Mouse (Mus musculus): ENCODE measurements around the gene Lrtm2.
"Not testable (repeated sequence)": the region's sequence is repeated elsewhere in the genome, so short reads cannot be mapped to it uniquely, and the experiment has no call there.

The Lrtm2 gene

DNA sequence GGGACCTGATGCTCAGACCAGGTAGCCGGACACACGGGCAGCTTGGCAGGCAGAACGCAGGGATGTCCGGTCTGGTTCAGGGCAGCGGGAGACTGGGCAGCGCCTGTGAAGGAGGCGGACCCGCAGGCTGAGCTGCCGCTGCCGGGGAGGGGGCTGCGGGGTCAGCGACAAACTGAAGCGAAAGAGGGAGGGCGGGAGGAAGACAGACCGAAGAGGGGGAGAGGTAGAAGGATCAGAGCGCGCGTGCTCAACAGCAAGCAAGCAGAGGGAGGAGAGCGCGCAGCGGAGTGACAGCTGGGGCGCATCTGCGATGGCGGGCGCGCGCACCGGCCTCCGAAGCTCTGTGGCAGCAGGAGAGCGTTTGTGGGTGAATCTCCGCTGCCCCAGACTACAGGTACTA, at the start of gene Lrtm2:
Gene Lrtm2, minus strand, starts transcription at position 261 of the 400 bp plus-strand sequence.
- peak; percentile 70 for DNase-seq

DNA sequence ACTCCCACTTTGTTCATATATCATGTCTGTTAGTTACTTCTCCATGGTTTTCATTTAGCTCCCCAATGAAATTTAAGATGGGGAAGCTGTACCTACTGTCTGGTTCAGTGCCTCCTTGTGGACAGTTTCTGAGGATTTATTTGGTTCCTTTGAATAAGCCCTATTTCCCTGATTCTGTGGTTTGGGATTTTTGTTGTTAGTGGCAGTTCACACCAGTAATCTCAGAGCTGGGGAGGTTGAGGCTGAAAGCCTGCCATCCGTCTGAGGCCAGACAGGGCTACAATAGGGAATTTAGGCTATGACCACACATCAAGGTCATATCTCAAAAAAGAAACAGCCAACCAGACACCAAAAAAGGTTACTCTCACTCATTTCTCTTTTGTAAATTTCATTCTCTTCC, 48.1 kb upstream of the Lrtm2 start:
- no peak for DNase-seq

DNA sequence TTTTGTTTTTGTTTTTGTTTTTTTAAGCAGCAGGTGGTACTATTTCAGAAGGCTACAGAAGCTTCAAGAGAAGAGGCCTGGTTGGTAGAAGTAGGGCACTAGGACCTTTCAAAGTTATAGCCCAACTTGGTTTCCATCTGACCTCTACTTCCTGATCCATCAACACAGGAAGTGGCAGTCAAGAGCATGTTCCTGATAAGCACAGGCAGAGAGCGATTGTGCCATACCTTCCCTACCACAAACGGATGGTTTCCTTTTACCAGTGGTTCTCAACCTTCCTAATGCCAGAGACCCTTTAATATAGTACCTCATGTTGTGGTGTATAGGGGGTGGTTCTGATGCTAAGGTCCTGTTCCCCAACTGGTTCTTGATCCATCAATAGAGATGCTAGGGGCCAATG, 47.0 kb upstream of the Lrtm2 start:
- DNase-seq, result no peak

DNA sequence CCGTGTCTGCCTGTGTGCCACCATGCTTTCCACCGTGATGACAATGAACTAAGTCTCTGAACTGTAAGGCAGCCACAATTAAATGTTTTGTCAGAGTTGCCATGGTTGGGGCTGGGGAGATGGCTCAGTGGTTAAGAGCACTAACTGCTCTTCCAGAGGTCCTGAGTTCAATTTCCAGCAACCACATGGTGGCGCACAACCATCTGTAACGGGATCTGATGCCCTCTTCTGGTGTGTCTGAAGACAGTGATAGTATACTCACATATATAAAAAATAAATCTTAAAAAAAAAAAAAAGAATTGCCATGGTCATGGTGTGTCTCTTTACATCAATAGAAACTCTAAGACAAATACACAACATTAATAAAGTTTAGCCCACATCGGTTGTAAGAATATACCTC, 44.5 kb upstream of the Lrtm2 start:
- no peak for DNase-seq

DNA sequence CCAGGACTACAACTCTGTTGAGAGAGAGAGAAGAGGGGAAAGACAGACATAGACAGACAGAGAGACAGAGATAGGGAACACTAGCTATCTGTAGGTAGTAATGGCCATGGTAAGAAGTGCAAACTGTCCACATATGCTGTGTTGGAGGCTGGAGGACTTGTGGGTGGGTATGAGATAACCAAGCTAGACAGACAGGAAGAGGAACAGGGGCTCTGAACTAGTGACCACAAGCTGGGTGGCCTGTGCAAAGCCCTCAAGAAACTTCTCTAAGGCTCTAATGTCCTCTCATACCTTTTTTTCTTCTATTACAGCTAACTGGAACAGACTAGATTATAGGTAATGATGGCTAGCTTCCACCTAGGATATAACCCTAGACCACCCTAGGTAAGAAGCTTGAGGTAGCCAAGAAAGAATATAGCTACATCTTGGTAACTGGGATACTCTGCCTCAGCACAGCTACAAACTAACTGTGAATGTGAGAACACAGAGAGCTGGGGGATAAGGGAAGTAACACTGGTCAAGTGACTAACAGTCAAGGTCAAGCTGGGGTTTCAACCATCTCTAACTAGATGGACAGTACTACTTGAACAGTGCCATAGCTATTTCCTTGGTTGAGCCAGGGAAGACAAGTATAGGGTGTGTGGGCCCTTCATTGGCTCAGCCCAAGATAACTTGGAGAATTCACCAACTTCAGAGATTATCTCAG, 42.6 kb upstream of the Lrtm2 start:
- DNase-seq, result no peak

DNA sequence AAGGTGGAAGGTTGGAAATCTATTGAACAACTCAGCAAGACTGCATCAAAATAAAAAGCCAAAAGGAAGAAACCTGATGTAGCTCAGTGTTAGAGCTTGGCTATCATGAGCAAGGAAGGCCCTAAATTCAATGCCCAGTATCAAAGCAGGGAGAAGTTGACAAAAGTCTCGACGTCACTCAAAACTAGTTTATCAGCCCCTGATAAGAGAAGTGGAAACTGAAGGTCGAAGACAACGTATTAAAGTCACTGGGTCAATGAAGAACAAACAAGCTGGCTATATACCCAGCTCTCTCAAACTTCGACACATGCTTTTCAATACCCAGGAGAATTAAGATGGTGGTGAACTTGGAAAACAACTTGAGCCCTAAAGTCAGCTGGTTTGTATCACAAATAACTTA, 41.7 kb upstream of the Lrtm2 start:
- DNase-seq, result no peak

DNA sequence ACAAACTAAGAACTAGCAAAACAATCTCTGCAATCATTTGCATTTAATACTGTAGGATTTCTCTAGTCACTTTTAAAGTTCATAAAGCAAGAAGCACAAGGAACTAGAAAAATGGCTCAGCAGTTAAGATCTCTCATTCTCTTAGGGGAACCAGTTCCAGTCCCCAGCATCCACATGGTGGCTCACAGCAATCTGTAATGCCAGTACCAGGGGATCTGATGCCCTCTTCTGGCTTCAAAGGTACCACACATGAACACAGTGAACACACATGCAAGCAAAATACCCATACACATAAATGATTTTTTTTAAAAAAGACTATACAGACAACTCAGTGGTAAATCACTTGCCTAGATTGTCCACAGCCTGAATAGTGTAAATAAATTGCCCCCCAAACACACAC, 41.1 kb upstream of the Lrtm2 start:
- DNase-seq, result no peak

DNA sequence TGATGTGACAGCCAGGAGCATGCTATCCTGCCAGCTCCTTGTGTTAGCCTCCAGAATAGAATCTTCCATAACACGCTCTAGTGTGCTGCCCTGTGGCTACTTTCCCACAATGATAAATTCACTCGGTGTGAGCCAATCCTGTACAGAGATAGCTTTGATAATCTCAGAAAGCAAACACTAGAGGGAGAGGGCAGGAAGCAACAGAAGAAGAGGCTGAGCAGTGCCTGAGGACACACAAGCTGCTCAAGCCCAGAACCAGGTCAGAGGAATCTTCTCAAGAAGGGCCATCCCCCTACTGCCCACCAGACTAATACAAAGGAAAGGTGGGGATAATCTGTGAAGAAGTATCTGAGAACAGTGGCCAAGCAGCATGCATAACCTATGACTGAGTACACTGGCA, 36.8 kb upstream of the Lrtm2 start:
- DNase-seq, result no peak

DNA sequence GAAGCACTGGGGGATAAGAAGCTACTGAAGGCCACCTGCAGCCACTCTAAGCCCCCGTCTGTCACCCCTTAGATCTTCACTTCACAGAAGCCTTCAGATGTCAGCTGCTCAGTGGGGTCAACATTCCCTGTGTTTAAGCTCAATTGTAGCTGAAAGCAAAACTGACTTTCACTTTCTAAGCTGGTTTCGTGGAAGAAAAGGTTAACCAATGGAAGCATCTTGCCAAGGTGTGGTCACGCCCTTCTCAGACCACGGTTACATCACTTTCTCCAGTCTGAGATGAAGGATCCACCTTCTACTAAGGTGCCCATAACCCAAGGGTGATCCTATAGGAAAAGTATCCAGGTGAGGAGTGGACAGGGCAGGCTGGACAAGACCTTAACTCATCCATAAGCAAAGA, 36.2 kb upstream of the Lrtm2 start:
- not testable (repeated sequence) for DNase-seq

DNA sequence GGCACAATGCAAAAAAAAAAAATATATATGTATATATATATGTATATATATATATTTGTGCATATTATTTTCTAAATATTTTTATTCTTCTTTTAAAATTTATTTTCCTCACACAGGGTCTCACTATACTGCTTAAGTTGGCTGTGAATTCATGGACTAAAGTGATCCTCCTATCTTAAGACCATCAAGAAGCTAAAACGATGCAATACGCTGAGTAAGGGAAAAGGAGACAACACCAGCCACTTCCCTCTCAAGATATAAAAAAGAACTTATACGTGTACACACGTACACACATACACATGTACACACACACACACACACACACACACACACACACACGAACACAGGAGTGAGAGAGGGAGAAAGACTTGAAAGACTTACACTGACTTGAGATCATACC, 33.0 kb upstream of the Lrtm2 start:
- DNase-seq, result no peak

DNA sequence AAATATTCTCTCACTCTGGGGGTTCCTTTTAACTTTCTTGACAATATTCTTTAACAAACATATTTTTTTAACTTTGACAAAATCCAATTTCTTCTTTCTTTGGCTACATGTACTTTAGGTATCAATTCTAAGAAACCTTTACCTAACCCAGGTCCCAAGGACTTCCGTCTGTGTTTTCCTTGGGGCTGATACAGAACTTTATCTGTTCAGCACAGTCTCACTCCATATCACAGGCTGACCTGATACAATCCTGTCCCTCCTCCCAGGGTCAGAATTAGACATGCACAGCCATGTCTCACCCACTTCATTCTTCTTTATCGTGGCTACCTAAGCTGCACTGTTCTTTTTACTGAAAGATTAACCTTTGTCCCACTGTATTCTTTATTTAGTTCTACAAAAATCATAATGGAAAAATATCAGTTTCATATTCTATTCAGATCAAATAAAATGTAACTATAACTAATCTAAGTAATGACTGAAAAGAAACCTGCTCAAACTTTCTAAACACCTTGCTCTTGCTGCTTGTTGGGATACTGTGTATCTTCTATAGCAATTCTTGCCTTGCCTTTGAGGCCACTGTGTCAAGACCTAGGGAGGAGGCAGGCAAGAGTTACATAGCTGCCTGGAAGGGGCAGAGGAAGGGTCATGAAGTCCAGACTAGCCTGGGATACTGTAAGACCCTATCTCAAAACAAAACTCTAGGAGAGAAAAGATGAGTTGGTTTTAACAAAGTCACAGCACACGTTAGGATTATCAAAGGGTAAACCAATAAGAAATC, 30.5 kb upstream of the Lrtm2 start:
- no peak for DNase-seq

DNA sequence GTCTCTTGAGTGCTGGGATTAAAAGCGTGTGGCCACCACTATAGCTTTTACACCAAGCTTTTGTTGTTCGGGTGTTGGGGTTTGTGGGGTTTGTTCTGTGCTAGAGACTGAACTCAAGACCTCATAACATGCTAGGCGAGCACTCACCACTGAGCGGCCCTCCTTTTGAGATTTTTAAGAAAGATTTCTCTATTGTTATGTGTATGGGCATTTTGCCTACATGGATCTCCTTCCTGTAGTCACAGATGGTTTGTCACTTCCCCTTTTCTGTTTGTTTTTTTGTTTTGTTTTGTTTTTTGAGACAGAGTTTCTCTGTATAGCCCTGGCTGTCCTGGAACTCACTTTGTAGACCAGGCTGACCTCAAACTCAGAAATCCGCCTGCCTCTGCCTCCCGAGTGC, 29.7 kb upstream of the Lrtm2 start:
- DNase-seq, result not testable (repeated sequence)

DNA sequence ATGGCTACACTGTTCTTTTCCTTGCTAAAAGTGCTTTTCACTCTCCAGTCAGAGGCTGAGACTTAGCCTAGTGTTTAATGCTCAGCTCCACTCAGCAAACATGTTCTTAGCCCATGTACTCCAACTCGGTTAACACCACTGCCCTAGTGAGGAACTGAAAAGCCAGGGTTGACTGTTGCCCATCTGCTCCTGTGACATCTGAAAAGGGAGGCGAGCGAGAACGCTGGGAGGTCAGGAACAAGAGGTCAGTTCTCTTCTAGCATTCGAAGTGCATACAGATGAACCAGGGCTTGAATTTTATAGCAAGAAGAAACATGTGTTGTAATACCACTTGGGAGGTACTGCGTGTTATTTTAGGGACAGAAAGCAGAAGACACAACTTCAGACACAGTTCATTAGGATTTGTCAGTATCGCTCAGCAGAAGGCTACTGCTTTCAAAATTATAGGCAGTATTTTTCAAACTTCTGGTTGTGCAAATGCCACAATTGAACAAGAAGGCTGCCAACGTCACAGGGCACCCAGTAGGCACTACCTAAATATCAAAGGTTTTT, 27.5 kb upstream of the Lrtm2 start:
- no peak for DNase-seq

DNA sequence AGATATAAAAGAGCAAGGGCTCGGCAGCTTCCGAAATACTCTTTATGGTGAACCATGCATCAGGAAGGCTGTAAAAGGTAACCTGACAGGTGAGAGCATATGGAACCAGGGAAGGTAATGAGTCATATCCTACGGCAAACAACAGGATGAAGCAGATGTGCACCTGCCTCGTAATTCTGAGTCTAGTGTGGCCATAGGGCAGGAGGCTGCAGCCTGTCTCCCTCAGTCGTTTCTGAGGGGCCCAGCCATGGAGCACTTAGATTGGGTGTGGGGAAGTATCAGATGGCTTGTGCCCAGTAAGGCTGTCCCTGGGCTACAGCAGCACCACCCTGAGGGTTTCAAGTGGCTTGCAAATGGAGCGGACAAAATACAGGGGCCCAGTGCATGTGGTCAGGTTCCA, 21.9 kb upstream of the Lrtm2 start:
- DNase-seq, result no peak

DNA sequence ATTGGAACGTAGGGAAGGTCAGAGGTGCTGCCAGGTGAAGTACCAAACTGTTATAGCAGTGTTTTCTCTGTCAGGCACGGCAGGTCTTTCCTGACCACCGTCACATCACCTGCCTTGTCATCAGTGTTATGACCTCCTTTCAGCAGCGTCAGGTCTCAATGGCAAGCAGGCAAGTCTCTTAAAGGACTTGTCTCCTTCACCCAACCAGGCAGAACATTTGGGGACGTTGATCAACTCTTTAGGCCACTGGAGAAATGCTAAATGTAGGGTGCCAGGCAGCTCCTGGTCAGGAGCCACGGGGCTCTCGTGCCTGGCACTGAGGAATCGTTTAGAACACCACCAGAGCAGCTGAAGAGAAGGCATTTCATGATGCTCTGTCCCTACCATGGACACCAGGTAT, 21.1 kb upstream of the Lrtm2 start:
- no peak for DNase-seq

DNA sequence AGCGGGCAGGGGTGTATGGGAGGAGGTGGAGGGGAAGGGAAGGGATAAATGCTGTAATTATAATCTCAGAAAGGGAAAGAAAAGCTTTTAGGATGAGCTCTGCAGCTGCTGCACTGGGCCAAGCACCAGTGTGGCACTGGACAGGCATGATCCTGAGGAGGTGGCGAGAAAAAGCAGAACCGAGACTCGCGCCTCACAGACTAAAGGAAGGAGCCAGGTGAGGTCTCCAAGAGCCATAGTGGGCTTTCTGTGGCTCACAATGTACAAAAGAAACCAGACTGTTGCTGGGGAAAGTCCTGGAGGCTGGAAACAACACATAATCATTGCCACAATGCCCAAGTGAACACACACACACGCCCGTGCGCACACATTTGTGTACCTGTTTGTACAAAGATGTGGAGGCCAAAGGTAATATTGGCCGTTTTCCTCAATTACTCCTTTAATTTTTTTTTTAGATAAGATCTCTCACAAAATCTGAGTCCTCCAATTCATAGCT, 20.2 kb upstream of the Lrtm2 start:
- DNase-seq, result no peak

DNA sequence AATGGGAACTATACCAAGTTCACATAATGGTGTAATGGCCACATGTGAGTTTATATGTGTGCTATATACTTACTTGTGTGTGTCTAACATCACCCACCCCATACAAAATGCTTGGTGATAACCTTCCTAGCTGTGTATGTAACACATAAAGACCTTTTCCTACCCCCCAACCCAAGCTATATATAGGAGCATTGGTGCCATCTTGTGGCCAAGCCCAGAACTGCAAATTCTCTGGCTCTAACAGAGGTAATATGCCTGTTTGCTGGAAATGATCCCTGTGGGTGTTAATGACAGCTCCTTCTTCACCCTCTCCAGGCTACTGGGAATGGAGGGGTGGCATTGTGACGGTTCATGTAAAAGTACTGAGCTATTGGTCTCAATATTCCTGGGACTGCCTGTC, 17.7 kb upstream of the Lrtm2 start:
- DNase-seq, result peak; percentile 86

DNA sequence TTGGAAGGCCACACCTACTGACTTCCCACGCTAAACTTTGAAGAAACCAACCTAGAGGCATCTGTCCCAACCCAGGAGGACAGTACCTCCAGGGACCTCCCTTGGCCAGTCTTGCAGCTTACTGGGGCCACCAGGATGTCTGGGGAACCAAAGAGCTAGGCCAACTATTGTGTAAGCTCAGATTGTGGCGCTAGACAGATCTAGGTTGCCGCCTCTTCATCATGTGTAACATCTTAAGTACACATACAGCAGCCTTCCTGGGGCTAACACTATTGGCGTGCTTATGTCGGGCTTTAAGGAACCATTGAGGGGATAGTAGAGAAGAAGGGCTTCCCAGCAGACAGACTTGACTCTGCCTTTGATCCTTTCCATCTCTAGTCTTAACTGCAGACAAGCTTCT, 17.2 kb upstream of the Lrtm2 start:
- DNase-seq, result no peak

DNA sequence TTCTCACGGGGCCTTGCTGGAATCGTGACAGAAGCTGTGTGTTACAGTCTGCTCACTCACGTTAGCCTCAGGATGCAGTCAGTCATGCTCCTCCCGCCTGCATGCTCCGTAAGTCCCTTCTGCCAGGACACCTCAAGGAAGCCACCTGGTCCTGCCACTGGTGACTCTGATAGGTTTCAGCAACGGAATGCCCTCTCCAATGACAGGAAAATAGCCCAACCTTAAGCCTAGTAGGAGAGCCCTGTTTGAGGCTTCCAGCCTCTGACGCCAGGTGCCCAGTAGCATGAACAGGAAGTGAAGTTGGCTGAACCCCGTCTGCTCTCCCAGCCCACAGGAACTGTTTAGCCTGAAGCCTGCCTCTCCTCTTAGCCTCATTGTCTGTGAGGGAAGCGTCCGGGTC, 15.7 kb upstream of the Lrtm2 start:
- DNase-seq, result peak; percentile 40

DNA sequence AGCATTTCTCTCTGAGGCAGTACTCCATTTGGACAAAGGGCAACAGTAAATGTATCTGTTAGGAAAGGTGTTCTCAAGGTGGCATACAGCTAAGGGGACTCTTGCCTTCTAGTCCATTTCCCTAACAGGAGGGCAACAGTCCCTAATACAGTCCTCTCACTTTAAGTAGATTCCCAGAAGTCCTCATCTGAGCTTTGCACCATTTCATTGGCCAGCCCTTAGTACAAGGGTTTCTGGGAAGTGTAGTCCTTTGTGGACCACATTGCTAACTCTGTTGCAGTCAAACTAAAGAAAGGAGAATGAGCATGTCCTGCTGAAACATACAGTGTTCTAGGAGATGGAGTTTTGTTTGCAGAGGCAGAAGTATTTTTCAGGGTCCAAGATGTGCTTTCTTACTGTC, 10.8 kb upstream of the Lrtm2 start:
- DNase-seq, result no peak

DNA sequence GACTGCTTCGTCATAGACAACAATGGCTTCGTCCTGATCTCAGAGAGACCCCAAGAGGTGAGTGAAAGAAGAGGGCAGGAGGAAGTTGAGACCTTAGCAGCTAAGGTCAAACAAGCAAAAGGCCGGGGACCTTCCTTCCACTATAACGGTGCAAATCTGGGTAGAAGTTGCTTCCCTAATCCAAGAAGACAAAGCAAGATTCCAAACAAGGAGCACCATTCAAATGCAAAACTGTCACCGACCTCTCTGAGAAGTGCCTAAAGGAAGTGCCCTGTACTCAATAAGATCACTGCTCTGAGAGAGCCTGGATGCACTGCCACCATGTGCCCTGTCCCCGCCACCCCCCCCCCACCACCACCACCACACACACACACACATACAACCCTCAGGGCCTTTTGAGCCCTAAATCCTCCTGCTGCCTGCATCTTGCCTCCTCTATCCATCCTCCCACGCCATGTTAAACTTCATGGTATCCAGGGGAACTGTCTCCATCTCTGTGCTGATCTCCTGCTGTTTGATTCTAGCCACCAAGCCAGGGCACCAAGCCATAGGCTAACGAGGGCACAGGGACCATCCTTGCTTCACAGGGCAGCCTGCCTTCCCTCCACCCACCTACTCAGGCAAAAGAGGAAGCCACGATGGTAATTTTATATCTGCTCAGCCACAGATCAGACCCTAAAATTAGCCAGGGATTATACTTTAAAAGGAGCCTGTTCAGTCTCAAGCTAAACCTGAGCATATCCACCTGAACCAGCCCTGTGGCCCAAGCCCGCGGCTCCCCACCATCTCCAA, 7.8 kb upstream of the Lrtm2 start:
- no peak for DNase-seq

DNA sequence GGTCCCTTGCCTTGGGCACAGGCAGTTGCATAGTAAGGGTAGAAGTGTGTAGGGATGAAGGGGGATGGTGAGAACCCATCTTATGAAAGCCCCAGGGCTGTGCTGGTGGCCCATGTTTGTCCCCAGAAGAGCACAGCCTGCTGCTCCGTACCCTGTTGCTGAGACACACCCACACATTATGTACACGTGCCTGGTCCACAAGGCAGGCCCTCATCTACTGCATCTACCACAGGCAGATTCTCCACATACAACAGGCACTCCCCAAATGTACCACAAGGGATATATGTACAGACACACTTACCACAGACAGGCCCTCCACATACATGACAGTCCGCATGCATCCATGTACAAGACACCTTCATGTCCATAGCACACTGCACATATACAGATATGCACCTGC, 6.7 kb upstream of the Lrtm2 start:
- DNase-seq, result no peak

DNA sequence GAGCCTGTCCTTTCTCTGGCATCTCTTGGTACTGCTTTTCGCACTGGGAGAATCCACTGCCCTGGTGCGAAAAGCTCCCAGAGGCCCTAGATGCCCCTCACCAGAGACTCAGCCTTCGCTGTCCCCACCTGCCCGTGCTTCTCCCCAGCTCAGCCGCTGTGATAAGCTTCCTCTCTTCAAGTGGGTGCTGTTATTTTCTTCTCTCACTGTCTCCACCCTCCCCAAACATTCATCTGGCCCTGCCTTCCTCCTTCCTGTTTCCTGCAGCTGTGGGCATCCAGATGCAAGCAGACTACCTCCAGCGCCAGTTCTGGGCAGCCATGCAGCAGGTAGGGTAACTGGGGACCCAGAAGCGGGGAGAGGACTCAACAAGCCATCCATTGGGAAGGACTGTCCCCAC, 5.6 kb upstream of the Lrtm2 start:
- DNase-seq, result peak; percentile 79
